Comparison of ENCODE assay signal across 8 mouse cellular contexts in the genomic region with DNA sequence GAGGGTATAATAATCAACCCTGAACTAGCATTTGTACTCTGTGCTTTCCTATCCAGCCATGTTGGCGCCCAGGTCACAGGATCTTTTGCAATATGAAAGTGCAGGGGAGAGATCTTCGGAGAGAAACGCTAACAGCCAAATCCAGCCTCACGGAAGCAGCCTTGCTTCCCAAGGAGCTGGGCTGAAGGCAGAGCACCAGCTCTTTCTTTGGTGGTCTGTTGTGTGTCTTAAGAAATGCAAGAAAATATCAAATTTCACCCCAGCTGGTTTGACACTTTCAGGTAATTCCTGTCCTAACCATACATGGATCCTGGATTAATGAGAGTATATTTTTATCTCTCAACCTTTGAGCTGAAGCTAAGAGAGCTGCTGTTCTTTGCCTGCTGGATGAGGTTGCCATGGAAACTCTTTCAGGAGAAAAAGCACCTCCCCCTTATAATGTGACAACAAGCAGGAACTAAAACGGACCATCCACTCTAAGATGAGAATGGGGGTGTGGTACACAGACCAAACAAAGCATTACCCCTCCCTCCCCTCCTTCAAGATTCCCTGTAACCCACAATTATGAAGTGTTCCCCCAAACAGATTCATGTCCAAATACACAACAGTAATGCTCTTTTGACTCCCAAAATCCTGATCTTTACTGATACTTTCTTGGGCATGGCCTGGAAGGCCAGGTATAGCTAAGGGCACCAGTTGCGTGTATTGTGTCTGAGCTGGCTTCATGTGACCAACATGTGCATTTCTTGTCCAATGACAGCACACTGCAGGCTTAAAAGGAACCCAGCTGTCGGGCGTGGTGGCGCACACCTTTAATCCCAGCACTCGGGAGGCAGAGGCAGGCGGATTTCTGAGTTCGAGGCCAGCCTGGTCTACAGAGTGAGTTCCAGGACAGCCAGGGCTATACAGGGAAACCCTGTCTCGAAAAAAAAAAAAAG. TPM values are rescaled to one million over a fixed set of nuclear protein-coding genes. Genes with fewer than 3 reads are reported as not detected.
DNase-seq lines count a peak whose midpoint lies in the region; ATAC-seq and TF ChIP-seq lines count a peak whose summit lies in the region.

No protein-coding gene starts in this region.

- no peaks in the 10 kb centered on the region for H3K27me3 ChIP-seq in testis, adult 2 months (ENCODE audit: control insufficient read depth, insufficient read depth, low read length)
- peaks cover 22% of the 10 kb centered on the region for H3K27me3 ChIP-seq in forebrain, embryonic 10.5 days (ENCODE audit: poor library complexity, severe bottlenecking)
- H3K27me3 ChIP-seq in intestine, embryonic 15.5 days (replicated peaks): no peaks in the 10 kb centered on the region; the same call in 1 of the 2 replicates
- no peaks in the 10 kb centered on the region for H3K27me3 ChIP-seq in midbrain, embryonic 16.5 days (ENCODE audit: control insufficient read depth, insufficient read depth, low read depth, low read length)

- TF ChIP-seq CTCF in testis, adult 2 months (IDR thresholded peaks at IDR 0.05; ENCODE audit: control insufficient read depth, insufficient read depth, insufficient replicate concordance, low read depth, low read length): no peak

- no peak overlapping the region for H3K27ac ChIP-seq in testis, adult 2 months (ENCODE audit: control insufficient read depth, insufficient read depth, low read depth, low read length)
- peak overlapping the region; percentile 80 for H3K27ac ChIP-seq in forebrain, embryonic 10.5 days
- H3K27ac ChIP-seq in intestine, embryonic 15.5 days: no peak overlapping the region
- peak overlapping the region; percentile 98 for H3K27ac ChIP-seq in midbrain, embryonic 16.5 days (ENCODE audit: low read length)

- peak overlapping the region; percentile 60 for H3K4me2 ChIP-seq in intestine, embryonic 15.5 days (replicated peaks)
- H3K4me2 ChIP-seq in midbrain, embryonic 16.5 days (ENCODE audit: low read length): peak overlapping the region; percentile 81

- WGBS in forebrain, embryonic 10.5 days: 55% methylated on average over 13 of the region's 13 CpGs
- 53% methylated on average over 13 of the region's 13 CpGs for WGBS in intestine, embryonic 15.5 days
- 47% methylated on average over 13 of the region's 13 CpGs for WGBS in midbrain, embryonic 16.5 days

- TF ChIP-seq POLR2A in testis, adult 2 months (IDR thresholded peaks at IDR 0.05; ENCODE audit: control insufficient read depth, low read depth, low read length): no peak

- H3K9me3 ChIP-seq in forebrain, embryonic 10.5 days: no peaks in the 10 kb centered on the region
- no peaks in the 10 kb centered on the region for H3K9me3 ChIP-seq in intestine, embryonic 15.5 days
- no peaks in the 10 kb centered on the region for H3K9me3 ChIP-seq in midbrain, embryonic 16.5 days (replicated peaks; ENCODE audit: control insufficient read depth, low read length, poor library complexity, severe bottlenecking)

- DNase-seq in testis, postnatal 14 days (ENCODE audit: low spot score): no peak
- DNase-seq in forebrain, embryonic 10.5 days (ENCODE audit: extremely low spot score, low spot score): peak; percentile 25
- peak; percentile 47 to 89 for DNase-seq in left cerebral cortex, postnatal 14 days (ENCODE audit: low spot score in 2 of 2)
- DNase-seq in spleen, postnatal 4 days (ENCODE audit: low spot score in 2 of 2): no peak
- DNase-seq in gastrocnemius, postnatal 25 days: no peak

- no peaks in the 10 kb centered on the region for H3K36me3 ChIP-seq in testis, adult 2 months (ENCODE audit: control insufficient read depth, insufficient read depth, low read length)
- H3K36me3 ChIP-seq in forebrain, embryonic 10.5 days (replicated peaks): no peaks in the 10 kb centered on the region
- H3K36me3 ChIP-seq in intestine, embryonic 15.5 days: no peaks in the 10 kb centered on the region
- no peaks in the 10 kb centered on the region for H3K36me3 ChIP-seq in midbrain, embryonic 16.5 days (ENCODE audit: control insufficient read depth, insufficient read depth, low read length)

- H3K4me3 ChIP-seq in testis, adult 2 months (ENCODE audit: control insufficient read depth, low read depth, low read length): peak overlapping the region; percentile 14; the same call in 1 of the 2 replicates
- peak overlapping the region; percentile 53 for H3K4me3 ChIP-seq in forebrain, embryonic 10.5 days
- H3K4me3 ChIP-seq in intestine, embryonic 15.5 days (replicated peaks): peak overlapping the region; percentile 31
- H3K4me3 ChIP-seq in midbrain, embryonic 16.5 days (ENCODE audit: low read depth, low read length): peak overlapping the region; percentile 41

- peak; percentile 52 for ATAC-seq in intestine, embryonic 15.5 days
- ATAC-seq in midbrain, embryonic 16.5 days: peak; percentile 83

- no peak overlapping the region; the same call in 1 of the 2 replicates for H3K9ac ChIP-seq in intestine, embryonic 15.5 days
- H3K9ac ChIP-seq in midbrain, embryonic 16.5 days (ENCODE audit: low read depth, low read length): peak overlapping the region; percentile 65

- peaks cover 5% of the 10 kb centered on the region for H3K4me1 ChIP-seq in testis, adult 2 months (ENCODE audit: control insufficient read depth, insufficient read depth, low read length)
- H3K4me1 ChIP-seq in forebrain, embryonic 10.5 days: peaks cover 19% of the 10 kb centered on the region
- H3K4me1 ChIP-seq in intestine, embryonic 15.5 days (replicated peaks): peaks cover 9% of the 10 kb centered on the region
- H3K4me1 ChIP-seq in midbrain, embryonic 16.5 days (ENCODE audit: control insufficient read depth, insufficient read depth, low read length): peaks cover 28% of the 10 kb centered on the region

- intact Hi-C loops in left cerebral cortex, postnatal 14 days (cut with DNase I): loop anchor here (5.0 kb wide), 1 partner anchor 35 kb away; no protein-coding TSS in a partner anchor

RNA-seq across cellular contexts. Expression of gene Scn3b, which starts 26.8 kb away (rescaled TPM):
- polyA plus RNA-seq in testis, adult 2 months (2012; rRNA removed): 0.15 and 0.20 TPM in 2 replicates
- 1.2 and 2.2 TPM in 2 replicates for polyA plus RNA-seq in forebrain, embryonic 10.5 days (2016; fragmentation: Nextera tagmentation; extraction: Ambion mirVana)
- 4.5 and 6.2 TPM in 2 replicates for polyA plus RNA-seq in intestine, embryonic 15.5 days (2015; fragmentation: Nextera tagmentation; extraction: Ambion mirVana)
- total RNA-seq in left cerebral cortex, postnatal 14 days (2021): 100 to 1,000 TPM; 112 to 124 TPM
- 188 and 194 TPM in 2 replicates for polyA plus RNA-seq in midbrain, embryonic 16.5 days (2015; fragmentation: Nextera tagmentation; extraction: Ambion mirVana)
- 1 to 10 TPM; 1.9 to 4.4 TPM for total RNA-seq in gastrocnemius, postnatal 25 days (2021)

RNA-seq across cellular contexts. Expression of gene Zfp202, which starts 50.1 kb away (rescaled TPM):
- polyA plus RNA-seq in testis, adult 2 months (2012; rRNA removed): 3.4 and 3.9 TPM in 2 replicates
- 7.5 and 8.1 TPM in 2 replicates for polyA plus RNA-seq in forebrain, embryonic 10.5 days (2016; fragmentation: Nextera tagmentation; extraction: Ambion mirVana)
- polyA plus RNA-seq in intestine, embryonic 15.5 days (2015; fragmentation: Nextera tagmentation; extraction: Ambion mirVana): 4.1 TPM in 2 replicates
- 1 to 10 TPM; 2.3 to 2.5 TPM for total RNA-seq in left cerebral cortex, postnatal 14 days (2021)
- 13.1 and 13.6 TPM in 2 replicates for polyA plus RNA-seq in midbrain, embryonic 16.5 days (2015; fragmentation: Nextera tagmentation; extraction: Ambion mirVana)
- total RNA-seq in gastrocnemius, postnatal 25 days (2021): 1 to 10 TPM; 1.3 to 1.4 TPM

Comparison
In these comparisons a context has a peak if more than half of its experiments do, and no peak if none do; other contexts are left out.
1. H3K27ac ChIP-seq: peak in forebrain, embryonic 10.5 days (single experiment) and midbrain, embryonic 16.5 days (single experiment); none in testis, adult 2 months (single experiment) and intestine, embryonic 15.5 days (single experiment).
2. DNase-seq: peak in forebrain, embryonic 10.5 days (single experiment) and left cerebral cortex, postnatal 14 days (2 of 2); none in testis, postnatal 14 days (single experiment), spleen, postnatal 4 days (0 of 2) and gastrocnemius, postnatal 25 days (single experiment).
3. RNA of gene Scn3b, which starts 26.8 kb away (polyA plus RNA-seq): 188 to 194 TPM in midbrain, embryonic 16.5 days; 4.5 to 6.2 TPM in intestine, embryonic 15.5 days, 1.2 to 2.2 TPM in forebrain, embryonic 10.5 days and 0.15 to 0.20 TPM in testis, adult 2 months; every median in the first group is over 10 times any median in the second.
4. Peak in every context shown above with its lines, with median percentiles within 50 percentile points of each other: H3K4me3 ChIP-seq.